Mouse (Mus musculus) neural tube, embryonic 11.5 days (tissue): Measurements from ENCODE around the gene Arxes2. TPM values are rescaled to one million over a fixed set of nuclear protein-coding genes. Genes with fewer than 3 reads are reported as not detected.
"Not testable (repeated sequence)": the region's sequence is repeated elsewhere in the genome, so short reads cannot be mapped to it uniquely, and the experiment has no call there.

Experiments used
- ATAC-seq: fragments of 200-750 bp; cut with Nextera tagmentation; 2 replicates; pipeline ENCODE4 v1.8.0; 2017; ENCODE audit warnings: moderate number of reproducible peaks, mild to moderate bottlenecking, moderate TSS enrichment, moderate library complexity; ENCODE audit not compliant: insufficient read depth, low FRiP score, low TSS enrichment
- DNase-seq: peaks from one replicate; pipeline ENCODE4 v3.0.0-alpha.2; 2015; ENCODE audit warnings: low spot score
- H3K27ac ChIP-seq: fragments of 300-500 bp; sonication (generic); 2 replicates; pipeline ENCODE4 v1.5.1; 2014; ENCODE audit warnings: low read depth, mild to moderate bottlenecking, low read length
- H3K27me3 ChIP-seq: fragments of 300-500 bp; sonication (generic); 2 replicates; pipeline ENCODE4 v1.6.1; 2014; ENCODE audit warnings: mild to moderate bottlenecking, low read length, mixed read lengths; ENCODE audit not compliant: control insufficient read depth, insufficient read depth
- H3K36me3 ChIP-seq: fragments of 300-500 bp; sonication (generic); 2 replicates; pipeline ENCODE4 v1.6.1; 2014; ENCODE audit warnings: mild to moderate bottlenecking, low read length, moderate library complexity, mixed read lengths; ENCODE audit not compliant: control insufficient read depth, insufficient read depth
- H3K4me1 ChIP-seq: fragments of 300-500 bp; sonication (generic); 2 replicates; pipeline ENCODE4 v1.6.1; 2014; ENCODE audit warnings: low read length, mixed read lengths; ENCODE audit not compliant: control insufficient read depth, insufficient read depth
- H3K4me2 ChIP-seq: fragments of 300-500 bp; sonication (generic); 2 replicates; pipeline ENCODE4 v1.6.1; 2014; ENCODE audit warnings: low read depth, mild to moderate bottlenecking, moderate library complexity
- H3K4me3 ChIP-seq: fragments of 300-500 bp; sonication (generic); 2 replicates; pipeline ENCODE4 v1.5.1; 2014; ENCODE audit warnings: low read depth, low read length
- H3K9ac ChIP-seq: fragments of 300-500 bp; sonication (generic); 2 replicates; pipeline ENCODE4 v1.6.1; 2014; ENCODE audit warnings: mild to moderate bottlenecking, low read length
- H3K9me3 ChIP-seq: fragments of 300-500 bp; sonication (generic); 2 replicates; pipeline ENCODE4 v1.6.1; 2016; ENCODE audit warnings: low read length; ENCODE audit not compliant: control insufficient read depth
- WGBS: fragments of 180-500 bp; shearing (Covaris S2); extraction: QIAGEN DNeasy Blood & Tissue Kit; methylation state at CpG from one replicate; pipeline ENCODE4 v1.1.7; 2014; 5-methylcytosine and 5-hydroxymethylcytosine counted together
- polyA plus RNA-seq: library from polyadenylated mRNA; unstranded; fragments of >200 nt; fragmentation: Nextera tagmentation; extraction: Ambion mirVana; gene quantifications from 2 replicates; pipeline ENCODE4 v1.2.1, GENCODE M21; 2014

The Arxes2 gene
- polyA plus RNA-seq, 1 experiment from 2014 or later, result 109 TPM

DNA sequence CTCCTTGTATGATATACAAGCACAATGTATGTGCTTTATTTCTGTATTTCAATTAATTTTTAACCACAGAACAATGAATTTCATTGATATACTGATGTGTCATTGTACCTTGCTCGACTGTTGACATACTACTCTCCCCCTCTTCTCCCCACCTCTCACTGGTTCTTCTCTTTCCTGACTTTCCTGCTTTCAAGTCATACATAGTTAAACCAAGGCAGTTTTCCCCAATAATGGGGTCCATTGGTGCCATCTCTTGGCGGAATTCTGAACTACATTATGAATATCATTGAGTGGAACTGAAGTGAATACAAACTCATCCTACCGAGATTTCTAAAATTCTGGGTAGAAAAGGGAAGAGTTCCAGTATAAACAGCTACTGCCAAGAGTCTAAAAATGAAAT lies 30.0 kb upstream of the Arxes2 start:
- no peaks in the 10 kb centered on the region for H3K4me1 ChIP-seq
- ATAC-seq (peak; percentile 61; the same call in 1 of the 2 replicates), DNase-seq (peak; percentile 21)
- H3K4me3 ChIP-seq, result no peak overlapping the region
- no peak overlapping the region for H3K9ac ChIP-seq
- 28% methylated on average over 3 of the region's 3 CpGs for WGBS
- no peaks in the 10 kb centered on the region for H3K9me3 ChIP-seq
- H3K4me2 ChIP-seq, result no peak overlapping the region
- H3K27ac ChIP-seq, result no peak overlapping the region
- H3K36me3 ChIP-seq, result no peaks in the 10 kb centered on the region
- H3K27me3 ChIP-seq, result no peaks in the 10 kb centered on the region

DNA sequence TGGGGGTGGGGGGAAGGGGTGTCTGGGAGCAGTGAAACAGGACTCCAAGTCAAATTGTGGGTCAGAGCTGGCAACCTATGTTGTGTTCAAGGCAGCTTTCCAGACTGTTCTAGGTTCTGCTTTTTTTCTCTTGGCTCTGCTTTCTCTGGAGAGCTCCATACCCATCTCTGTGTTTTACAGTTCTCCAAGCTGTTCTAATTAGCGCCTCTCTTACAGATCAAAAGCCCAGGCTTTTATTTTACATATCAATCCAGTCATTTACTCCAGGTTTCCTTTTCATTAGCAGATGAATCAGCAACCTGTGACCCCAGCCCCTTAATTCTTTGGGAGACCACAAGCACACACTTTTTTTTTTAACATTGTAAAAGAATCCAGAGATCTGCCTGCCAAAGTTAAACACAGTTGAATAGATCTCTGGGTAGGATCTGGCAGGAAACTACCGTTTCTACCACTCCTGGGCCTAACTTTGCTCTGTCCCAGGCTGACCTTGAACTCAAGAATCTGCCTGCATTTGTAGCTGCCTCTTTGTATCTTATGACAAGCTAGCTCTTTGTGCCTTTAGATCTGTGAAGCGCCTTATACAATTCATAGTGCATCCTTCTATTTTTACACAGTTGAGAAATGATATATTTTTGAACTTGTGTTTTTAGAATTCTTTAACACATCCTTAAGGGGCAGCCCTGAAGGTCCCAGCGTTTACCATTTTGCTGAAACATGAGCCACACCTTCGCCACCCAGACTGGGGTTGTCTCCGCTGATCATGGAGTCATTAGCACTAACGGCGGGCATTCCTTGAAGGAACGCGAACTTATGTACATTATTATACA lies 19.8 kb upstream of the Arxes2 start:
- H3K4me1 ChIP-seq, result no peaks in the 10 kb centered on the region
- no peaks in the 10 kb centered on the region for H3K9me3 ChIP-seq
- no peak overlapping the region for H3K27ac ChIP-seq
- no peak overlapping the region for H3K9ac ChIP-seq
- WGBS, result 71% methylated on average over 10 of the region's 10 CpGs
- no peak overlapping the region for H3K4me2 ChIP-seq
- H3K36me3 ChIP-seq, result no peaks in the 10 kb centered on the region
- no peak for DNase-seq
- H3K27me3 ChIP-seq, result no peaks in the 10 kb centered on the region
- ATAC-seq, result no peak
- H3K4me3 ChIP-seq, result no peak overlapping the region

DNA sequence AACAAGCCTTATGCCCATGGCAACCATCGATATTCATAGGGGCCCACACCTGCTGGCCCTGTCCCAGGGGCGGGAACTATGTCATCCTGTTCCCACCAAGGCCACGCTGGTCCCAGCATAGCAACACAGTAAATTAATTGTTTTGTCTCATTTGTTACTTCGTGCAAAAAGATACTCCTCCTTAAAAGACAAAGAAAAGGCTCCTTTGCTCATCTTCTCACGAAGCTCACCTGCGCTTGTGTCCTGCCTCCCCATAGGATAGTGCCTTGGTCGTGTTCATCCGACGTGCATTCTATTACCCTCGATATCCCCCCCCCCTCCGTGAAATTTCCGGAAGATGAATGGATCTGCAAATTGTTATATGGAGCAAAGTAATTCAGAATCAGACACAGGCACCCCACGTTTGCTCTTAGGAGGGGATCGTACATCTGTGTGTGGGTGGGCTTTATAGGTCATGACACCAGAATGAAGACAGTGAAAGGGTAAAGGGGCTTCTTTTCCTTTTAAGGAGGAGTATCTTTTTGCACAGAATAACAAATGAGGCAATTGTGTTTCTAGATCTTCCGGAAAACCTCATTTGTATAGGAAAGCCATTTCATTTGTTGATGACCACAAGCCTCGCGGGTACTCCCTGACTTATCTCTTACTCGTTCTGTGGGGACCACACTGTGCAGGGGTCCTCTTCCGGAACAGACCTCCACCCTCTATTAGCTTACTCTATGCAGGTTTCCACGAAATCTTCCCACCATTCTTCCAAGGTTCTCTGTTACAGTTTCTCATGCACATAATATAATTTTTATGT lies 19.0 kb upstream of the Arxes2 start:
- no peak for DNase-seq
- no peak overlapping the region for H3K9ac ChIP-seq
- H3K4me3 ChIP-seq, result no peak overlapping the region
- H3K4me1 ChIP-seq, result no peaks in the 10 kb centered on the region
- no peaks in the 10 kb centered on the region for H3K27me3 ChIP-seq
- no peaks in the 10 kb centered on the region for H3K36me3 ChIP-seq
- no peak overlapping the region for H3K27ac ChIP-seq
- 57% methylated on average over 20 of the region's 20 CpGs for WGBS
- no peak overlapping the region for H3K4me2 ChIP-seq
- no peaks in the 10 kb centered on the region for H3K9me3 ChIP-seq
- no peak for ATAC-seq

DNA sequence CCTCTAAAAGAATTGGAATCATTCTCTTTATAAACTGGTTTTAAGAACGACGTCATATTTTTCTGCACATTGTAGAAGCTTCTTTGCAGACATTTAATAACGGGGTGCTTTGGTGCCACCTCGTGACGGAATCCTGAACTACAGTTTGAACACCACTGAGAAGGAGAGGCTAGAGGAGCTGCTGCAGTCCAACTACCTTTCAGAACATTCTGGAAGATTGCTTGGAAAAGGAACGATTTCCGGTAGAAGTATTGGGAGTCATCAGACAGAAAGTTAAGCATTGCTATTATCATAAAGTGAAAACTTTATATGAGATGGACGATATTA lies 18.4 kb upstream of the Arxes2 start:
- no peaks in the 10 kb centered on the region for H3K27me3 ChIP-seq
- ATAC-seq, result no peak
- peak; percentile 74 for DNase-seq
- H3K36me3 ChIP-seq, result no peaks in the 10 kb centered on the region
- H3K9me3 ChIP-seq, result no peaks in the 10 kb centered on the region
- 27% methylated on average over 8 of the region's 8 CpGs for WGBS
- no peak overlapping the region for H3K27ac ChIP-seq
- H3K4me1 ChIP-seq, result no peaks in the 10 kb centered on the region
- H3K9ac ChIP-seq, result no peak overlapping the region
- H3K4me2 ChIP-seq, result no peak overlapping the region
- H3K4me3 ChIP-seq, result no peak overlapping the region

DNA sequence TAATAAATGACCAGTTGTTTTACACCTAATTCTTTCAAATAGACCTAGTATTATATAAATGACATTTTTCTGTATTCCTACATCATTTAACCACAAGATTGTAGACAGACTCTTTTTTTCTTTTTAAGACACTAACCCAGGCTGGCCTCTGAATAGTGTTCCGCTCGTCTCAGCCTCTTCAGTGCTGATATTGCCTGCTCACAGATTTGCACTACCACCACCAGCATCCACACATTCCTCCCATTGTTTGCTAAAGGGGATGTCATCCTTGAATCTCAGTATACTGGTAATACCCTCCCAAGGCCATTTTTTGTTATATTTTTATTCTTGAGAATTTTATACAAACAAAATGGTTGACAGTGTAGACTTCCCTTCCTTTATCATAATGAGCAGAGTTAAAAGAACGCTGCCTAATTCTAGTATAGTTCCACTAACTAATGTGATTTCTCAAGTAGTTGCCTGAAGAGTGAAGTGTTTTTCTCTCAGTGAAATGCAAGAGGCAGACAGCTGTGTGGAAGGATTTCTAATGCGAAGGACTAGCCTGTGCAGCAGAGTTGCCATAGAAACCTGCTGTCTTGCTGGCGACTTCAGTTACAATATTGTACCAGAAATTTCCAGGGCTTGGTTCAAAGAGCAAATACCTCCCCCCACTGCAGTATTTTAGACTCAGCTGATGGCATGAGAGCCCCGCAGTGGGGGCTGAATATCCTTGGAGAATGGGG lies 8.9 kb upstream of the Arxes2 start:
- H3K4me1 ChIP-seq, result no peaks in the 10 kb centered on the region
- DNase-seq (no peak), ATAC-seq (no peak)
- no peak overlapping the region for H3K9ac ChIP-seq
- no peak overlapping the region for H3K4me2 ChIP-seq
- no peak overlapping the region for H3K27ac ChIP-seq
- no peaks in the 10 kb centered on the region for H3K36me3 ChIP-seq
- no peaks in the 10 kb centered on the region for H3K9me3 ChIP-seq
- 76% methylated on average over 6 of the region's 6 CpGs for WGBS
- H3K27me3 ChIP-seq, result no peaks in the 10 kb centered on the region
- H3K4me3 ChIP-seq, result no peak overlapping the region

DNA sequence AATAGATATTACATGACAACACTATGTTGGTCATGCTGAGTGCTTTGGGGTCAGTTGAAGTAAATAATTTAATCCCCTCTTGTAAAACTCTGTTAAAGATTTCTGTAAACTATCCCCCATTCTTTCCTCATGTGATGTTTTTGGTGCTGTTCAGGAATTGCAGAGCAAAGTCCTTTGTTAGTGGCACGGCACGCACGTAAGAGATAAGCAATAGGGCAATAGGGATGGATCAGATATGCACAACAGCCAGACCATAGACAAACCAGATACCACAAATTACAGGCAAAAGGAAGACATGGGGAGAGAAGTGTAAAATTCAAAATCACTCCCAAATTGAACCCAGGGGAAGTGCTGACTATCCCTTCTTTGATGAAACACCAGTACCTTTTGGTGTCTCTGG lies 7.4 kb upstream of the Arxes2 start:
- H3K9me3 ChIP-seq, result no peaks in the 10 kb centered on the region
- no peaks in the 10 kb centered on the region for H3K36me3 ChIP-seq
- no peaks in the 10 kb centered on the region for H3K27me3 ChIP-seq
- H3K27ac ChIP-seq, result no peak overlapping the region
- H3K4me3 ChIP-seq, result no peak overlapping the region
- H3K9ac ChIP-seq, result no peak overlapping the region
- no peak overlapping the region for H3K4me2 ChIP-seq
- ATAC-seq, result no peak
- WGBS, result 91% methylated on average over 3 of the region's 3 CpGs
- no peak for DNase-seq
- no peaks in the 10 kb centered on the region for H3K4me1 ChIP-seq

DNA sequence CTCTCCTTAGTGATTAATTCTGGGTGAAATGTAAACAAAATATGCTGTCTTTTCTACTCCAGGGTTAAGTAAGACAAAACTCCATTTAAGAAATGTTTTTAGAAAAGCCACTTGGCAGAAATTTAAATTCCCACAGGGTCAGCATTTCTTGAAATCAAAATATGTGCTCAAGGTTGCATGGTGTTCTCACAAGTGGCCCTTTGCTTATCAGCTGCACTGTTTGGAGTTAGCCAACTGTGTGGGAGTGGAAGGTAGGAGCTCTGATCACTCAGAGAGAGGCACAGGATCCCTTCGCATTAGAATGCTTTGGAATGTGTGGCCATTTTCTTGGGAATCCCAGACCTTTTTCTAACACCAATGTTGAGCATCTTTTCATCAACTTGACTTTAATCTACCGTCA lies 3.0 kb upstream of the Arxes2 start:
- WGBS, result 76% methylated on average over 2 of the region's 2 CpGs
- H3K4me2 ChIP-seq, result no peak overlapping the region
- no peaks in the 10 kb centered on the region for H3K27me3 ChIP-seq
- no peaks in the 10 kb centered on the region for H3K9me3 ChIP-seq
- H3K36me3 ChIP-seq, result no peaks in the 10 kb centered on the region
- no peak for DNase-seq
- no peaks in the 10 kb centered on the region for H3K4me1 ChIP-seq
- no peak overlapping the region for H3K27ac ChIP-seq
- H3K4me3 ChIP-seq, result no peak overlapping the region
- no peak overlapping the region for H3K9ac ChIP-seq
- no peak for ATAC-seq

DNA sequence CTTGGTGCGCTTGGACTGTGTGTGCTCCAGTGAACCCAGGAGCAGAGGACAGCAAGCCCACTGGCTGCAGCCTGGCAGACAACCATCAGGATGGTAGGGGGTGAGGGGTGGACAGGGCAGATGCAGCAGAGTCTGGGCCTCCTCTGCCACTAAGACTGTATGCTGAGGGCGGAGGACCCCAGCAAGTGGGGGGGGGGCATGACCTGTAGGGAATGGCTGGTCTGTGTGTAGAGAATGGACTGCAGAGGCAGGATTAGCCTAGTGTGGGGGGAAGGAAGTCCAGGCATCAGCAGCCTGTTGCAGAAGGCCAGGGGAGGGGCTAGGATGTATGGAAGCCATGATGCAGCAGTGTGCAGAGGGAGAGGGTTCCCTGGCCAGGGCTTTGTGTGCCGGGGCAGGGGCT lies 431 bp upstream of the Arxes2 start:
- WGBS, result 52% methylated on average over 2 of the region's 3 CpGs
- H3K27ac ChIP-seq, H3K4me2 ChIP-seq, H3K9ac ChIP-seq, H3K4me3 ChIP-seq, H3K9me3 ChIP-seq, H3K27me3 ChIP-seq, H3K4me1 ChIP-seq, H3K36me3 ChIP-seq: not testable (repeated sequence)
- peak; percentile 15 for DNase-seq
- peak; percentile 91 for ATAC-seq
